Mouse (Mus musculus): Measurements from ENCODE around the gene Gm21915. TPM values are rescaled to one million over a fixed set of nuclear protein-coding genes. Genes with fewer than 3 reads are reported as not detected.

Gm21915 gene
- not detected in 2 replicates for polyA plus RNA-seq (2015; fragmentation: Nextera tagmentation; extraction: Ambion mirVana)

DNA sequence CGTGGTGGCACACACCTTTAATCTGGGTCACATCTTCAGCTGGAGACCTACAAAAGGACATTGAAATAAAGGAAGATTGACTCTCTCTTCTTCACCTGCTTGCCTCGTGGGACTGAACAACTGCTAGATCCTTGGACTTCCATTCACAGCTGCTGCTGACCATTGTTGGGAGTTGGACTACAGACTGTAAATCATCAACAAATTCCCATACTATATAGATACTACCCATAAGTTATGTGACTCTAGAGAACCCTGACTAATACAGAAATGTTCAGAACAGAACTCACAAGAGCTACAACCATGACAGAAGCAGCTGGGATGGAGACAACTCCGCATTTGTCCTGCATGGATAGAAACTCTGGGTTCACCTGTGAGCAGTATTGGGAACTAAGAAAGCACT is at the start of gene Gm21915:
Gm21915 (plus strand) TSS at position 301 of the 400 bp plus-strand sequence.
- Histone ChIP-seq H3K4me2 (no peak within 1 kb of the TSS), H3K27ac (no peak within 1 kb of the TSS)
- no peak for ATAC-seq

DNA sequence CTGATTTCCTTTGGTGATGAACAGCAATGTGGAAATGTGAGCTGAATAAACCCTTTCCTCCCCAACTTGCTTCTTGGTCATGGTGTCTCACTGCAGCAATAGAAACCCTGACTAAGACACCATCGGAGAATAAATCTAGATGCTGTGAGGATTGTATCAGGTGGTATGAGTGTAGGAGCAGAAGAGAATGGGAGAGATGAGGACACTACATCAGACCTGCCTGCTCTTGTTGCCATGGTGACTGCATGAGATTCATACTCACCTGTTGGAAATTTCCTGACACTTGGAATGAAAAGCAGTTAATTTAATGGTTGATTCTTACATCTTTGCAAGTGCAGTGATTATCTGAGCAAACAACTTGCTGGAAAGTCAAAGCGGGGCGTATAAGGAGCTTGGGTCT is 48.1 kb upstream of the Gm21915 start:
- Histone ChIP-seq H3K9ac (no peak overlapping the region), H3K4me3 (no peak overlapping the region), H3K36me3 (ENCODE audit: poor library complexity, severe bottlenecking) (no peaks in the 10 kb centered on the region), H3K4me2 (no peak overlapping the region), H3K4me1 (peaks cover 23% of the 10 kb centered on the region), H3K9me3 (replicated peaks) (no peaks in the 10 kb centered on the region), H3K27me3 (no peaks in the 10 kb centered on the region), H3K27ac (no peak overlapping the region)
- WGBS: 92% methylated on average over 3 of the region's 3 CpGs
- no peak for ATAC-seq

More for the DNA sequence above, at the start of gene Gm21915:
- 86% methylated on average over 3 of the region's 3 CpGs for WGBS
- Histone ChIP-seq H3K4me1 (peaks cover 12% of the 10 kb centered on the region; the same call in 1 of the 2 replicates), H3K4me3 (no peak within 1 kb of the TSS), H3K9me3 (replicated peaks) (no peaks in the 10 kb centered on the region), H3K27me3 (no peaks in the 10 kb centered on the region), H3K9ac (no peak within 1 kb of the TSS), H3K36me3 (ENCODE audit: poor library complexity, severe bottlenecking) (no peaks in the 10 kb centered on the region)

- no peaks in the 10 kb centered on the region for H3K36me3 ChIP-seq (ENCODE audit: poor library complexity, severe bottlenecking)
- no peak overlapping the region for H3K9ac ChIP-seq
- no peaks in the 10 kb centered on the region for H3K9me3 ChIP-seq (replicated peaks)
- H3K27ac ChIP-seq: no peak overlapping the region
- no peaks in the 10 kb centered on the region for H3K27me3 ChIP-seq
- peaks cover 19% of the 10 kb centered on the region for H3K4me1 ChIP-seq
- no peak overlapping the region for H3K4me3 ChIP-seq
- 90% methylated on average over 4 of the region's 4 CpGs for WGBS
- no peak overlapping the region for H3K4me2 ChIP-seq
- ATAC-seq: no peak
Observed at GRCm38 (mm10) chr9:40622793-40623192, 47.6 kb upstream of the Gm21915 start.

GRCm38 (mm10) chr9:40625341-40625740 is 45.1 kb upstream of the Gm21915 start:
- WGBS: 76% methylated on average over 3 of the region's 3 CpGs
- Histone ChIP-seq H3K27ac (no peak overlapping the region), H3K9ac (no peak overlapping the region), H3K36me3 (ENCODE audit: poor library complexity, severe bottlenecking) (no peaks in the 10 kb centered on the region), H3K4me2 (no peak overlapping the region), H3K4me1 (peaks cover 17% of the 10 kb centered on the region), H3K4me3 (no peak overlapping the region), H3K9me3 (replicated peaks) (no peaks in the 10 kb centered on the region), H3K27me3 (no peaks in the 10 kb centered on the region)
- ATAC-seq: no peak

- H3K36me3 ChIP-seq (ENCODE audit: poor library complexity, severe bottlenecking): no peaks in the 10 kb centered on the region
- no peak overlapping the region for H3K4me3 ChIP-seq
- peaks cover 17% of the 10 kb centered on the region for H3K4me1 ChIP-seq
- no peak overlapping the region for H3K27ac ChIP-seq
- no peak overlapping the region for H3K4me2 ChIP-seq
- ATAC-seq: no peak
- 30% methylated on average over 11 of the region's 11 CpGs for WGBS
- H3K9ac ChIP-seq: peak overlapping the region; percentile 30; the same call in 1 of the 2 replicates
- no peaks in the 10 kb centered on the region; the same call in 1 of the 2 replicates for H3K27me3 ChIP-seq
- no peaks in the 10 kb centered on the region for H3K9me3 ChIP-seq (replicated peaks)
Observed at GRCm38 (mm10) chr9:40626566-40626965, 43.8 kb upstream of the Gm21915 start.

DNA sequence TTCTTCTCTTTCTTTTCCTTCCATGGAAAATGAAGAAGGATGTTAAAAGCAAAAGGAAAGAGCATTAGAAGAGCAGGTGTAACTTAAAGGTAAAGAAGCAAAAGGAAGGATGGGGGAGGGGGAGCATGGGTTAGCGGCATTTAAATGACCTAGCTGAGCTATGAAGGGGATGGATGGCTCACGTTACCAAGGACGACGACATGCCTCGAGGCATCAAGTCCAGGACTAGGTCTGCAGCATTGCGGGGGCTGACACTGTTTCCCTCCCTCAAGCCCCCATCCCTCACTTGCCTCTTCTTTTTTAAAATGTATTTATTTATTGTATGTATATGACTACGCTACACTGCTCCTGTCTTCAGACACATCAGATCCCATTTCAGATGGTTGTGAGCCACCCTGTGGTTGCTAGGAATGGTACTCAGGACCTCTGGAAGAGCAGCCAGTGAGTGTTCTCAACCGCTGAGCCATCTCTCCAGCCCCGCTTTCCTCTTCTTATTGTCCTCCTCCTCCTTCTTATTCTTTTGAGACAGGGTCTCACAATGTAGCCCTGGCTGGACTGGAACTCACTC is 43.2 kb upstream of the Gm21915 start:
- Histone ChIP-seq H3K4me1 (peaks cover 17% of the 10 kb centered on the region), H3K4me3 (no peak overlapping the region), H3K4me2 (no peak overlapping the region), H3K27ac (no peak overlapping the region), H3K9ac (no peak overlapping the region), H3K27me3 (no peaks in the 10 kb centered on the region; the same call in 1 of the 2 replicates), H3K36me3 (ENCODE audit: poor library complexity, severe bottlenecking) (no peaks in the 10 kb centered on the region), H3K9me3 (replicated peaks) (no peaks in the 10 kb centered on the region)
- WGBS: 46% methylated on average over 9 of the region's 9 CpGs
- ATAC-seq: 0 out of 2 replicates have a peak, but pooled peaks have one; percentile 37

- Histone ChIP-seq H3K36me3 (ENCODE audit: poor library complexity, severe bottlenecking) (no peaks in the 10 kb centered on the region), H3K4me1 (peaks cover 17% of the 10 kb centered on the region), H3K9ac (no peak overlapping the region), H3K4me3 (no peak overlapping the region), H3K9me3 (replicated peaks) (no peaks in the 10 kb centered on the region), H3K27ac (no peak overlapping the region), H3K27me3 (no peaks in the 10 kb centered on the region; the same call in 1 of the 2 replicates), H3K4me2 (no peak overlapping the region)
- peak; percentile 58; the same call in 1 of the 2 replicates for ATAC-seq
- 68% methylated on average over 20 of the region's 20 CpGs for WGBS
Observed at GRCm38 (mm10) chr9:40628130-40629069, 42.0 kb upstream of the Gm21915 start.

DNA sequence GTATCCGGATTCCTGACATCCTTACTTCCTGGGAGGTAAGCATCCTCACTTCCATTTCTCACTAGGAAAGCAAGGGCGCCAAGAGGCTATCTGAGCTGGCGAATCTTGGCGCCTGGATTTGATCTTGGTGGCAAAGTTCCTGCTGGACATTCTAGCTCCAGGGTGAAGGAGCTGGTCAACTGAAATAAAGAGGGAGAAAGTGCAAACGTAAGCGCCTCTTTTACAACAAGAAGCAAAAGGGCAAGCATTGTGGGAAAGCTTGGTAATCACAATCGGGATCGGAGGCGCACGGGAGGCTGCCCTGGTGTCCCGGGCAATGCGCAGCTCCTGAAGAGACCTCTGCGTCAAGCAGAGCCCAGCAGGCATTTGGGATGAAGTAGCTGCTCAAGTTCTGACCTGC is 41.0 kb upstream of the Gm21915 start:
- peaks cover 13% of the 10 kb centered on the region for H3K4me1 ChIP-seq
- H3K36me3 ChIP-seq (ENCODE audit: poor library complexity, severe bottlenecking): no peaks in the 10 kb centered on the region
- H3K27me3 ChIP-seq: no peaks in the 10 kb centered on the region; the same call in 1 of the 2 replicates
- no peak overlapping the region for H3K9ac ChIP-seq
- no peaks in the 10 kb centered on the region for H3K9me3 ChIP-seq (replicated peaks)
- no peak for ATAC-seq
- no peak overlapping the region for H3K4me3 ChIP-seq
- WGBS: 48% methylated on average over 13 of the region's 13 CpGs
- H3K4me2 ChIP-seq: no peak overlapping the region
- no peak overlapping the region for H3K27ac ChIP-seq

DNA sequence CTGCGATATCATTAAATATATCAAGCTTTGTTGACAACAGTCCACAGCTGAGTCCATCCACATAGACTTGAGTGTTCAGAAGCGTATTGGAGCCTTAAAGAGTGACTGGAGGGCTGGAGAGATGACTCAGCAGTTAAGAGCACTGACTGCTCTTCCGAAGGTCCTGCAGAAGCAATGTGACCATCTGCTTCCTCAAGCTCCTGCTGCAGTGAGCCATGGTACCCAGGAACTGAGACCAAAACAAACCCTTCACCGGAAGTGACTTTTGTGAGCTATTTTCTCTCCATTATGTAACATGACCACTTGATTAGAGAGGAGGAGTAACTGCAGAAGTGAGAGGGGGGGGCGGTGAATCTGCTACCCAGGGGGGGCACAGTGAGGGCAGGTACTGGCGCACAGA is 39.3 kb upstream of the Gm21915 start:
- Histone ChIP-seq H3K4me1 (peaks cover 13% of the 10 kb centered on the region), H3K4me3 (no peak overlapping the region), H3K9ac (no peak overlapping the region), H3K36me3 (ENCODE audit: poor library complexity, severe bottlenecking) (no peaks in the 10 kb centered on the region), H3K27me3 (no peaks in the 10 kb centered on the region; the same call in 1 of the 2 replicates), H3K9me3 (replicated peaks) (no peaks in the 10 kb centered on the region), H3K27ac (no peak overlapping the region), H3K4me2 (no peak overlapping the region)
- ATAC-seq: no peak
- WGBS: 74% methylated on average over 6 of the region's 6 CpGs

DNA sequence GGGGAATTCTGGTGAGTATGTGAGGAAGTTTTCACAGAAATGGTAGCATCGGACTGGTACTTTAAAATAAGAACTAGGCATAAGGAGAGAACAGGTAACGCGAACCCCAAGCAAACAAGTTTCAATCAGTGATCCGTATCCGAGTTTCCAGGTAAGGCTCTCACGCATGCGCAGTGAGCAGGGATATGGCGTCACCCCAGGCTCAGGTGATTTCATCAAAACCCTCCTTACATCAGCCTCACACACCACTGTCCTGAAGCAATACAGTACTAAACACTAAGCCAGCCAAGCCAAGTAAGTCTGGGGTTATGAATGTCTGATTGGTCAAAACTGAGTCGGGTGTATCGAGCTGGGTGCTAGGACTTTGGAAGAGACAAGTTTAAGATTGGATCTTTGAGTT is 38.9 kb upstream of the Gm21915 start:
- Histone ChIP-seq H3K4me3 (no peak overlapping the region), H3K36me3 (ENCODE audit: poor library complexity, severe bottlenecking) (no peaks in the 10 kb centered on the region), H3K27ac (no peak overlapping the region), H3K4me1 (peaks cover 9% of the 10 kb centered on the region), H3K27me3 (no peaks in the 10 kb centered on the region; the same call in 1 of the 2 replicates), H3K9me3 (replicated peaks) (no peaks in the 10 kb centered on the region), H3K9ac (no peak overlapping the region), H3K4me2 (no peak overlapping the region)
- WGBS: 95% methylated on average over 10 of the region's 10 CpGs
- ATAC-seq: no peak

DNA sequence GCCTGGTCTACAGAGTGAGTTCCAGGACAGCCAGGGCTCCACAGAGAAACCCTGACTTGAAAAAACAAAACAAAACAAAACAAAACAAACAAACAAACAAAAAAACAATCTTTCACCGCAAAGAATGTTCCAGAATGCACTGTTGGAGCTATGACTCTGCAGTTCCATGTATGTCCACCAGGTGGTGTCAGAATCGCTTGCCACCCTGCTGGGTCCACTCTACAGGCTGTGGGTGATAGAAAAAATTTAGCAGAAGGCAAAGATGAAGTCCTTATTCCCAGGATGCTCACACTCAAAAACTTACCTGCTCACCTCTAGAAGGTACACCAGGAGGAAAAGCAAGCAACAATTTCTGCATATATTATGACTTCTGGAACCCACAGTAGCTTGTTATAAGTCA is 34.4 kb upstream of the Gm21915 start:
- H3K27ac ChIP-seq: no peak overlapping the region
- peaks cover 25% of the 10 kb centered on the region for H3K4me1 ChIP-seq
- 16% methylated on average over 2 of the region's 2 CpGs for WGBS
- H3K4me2 ChIP-seq: no peak overlapping the region
- no peak overlapping the region for H3K4me3 ChIP-seq
- no peak overlapping the region for H3K9ac ChIP-seq
- no peaks in the 10 kb centered on the region for H3K27me3 ChIP-seq
- H3K9me3 ChIP-seq (replicated peaks): no peaks in the 10 kb centered on the region
- no peaks in the 10 kb centered on the region for H3K36me3 ChIP-seq (ENCODE audit: poor library complexity, severe bottlenecking)
- 0 out of 2 replicates have a peak, but pooled peaks have one; percentile 15 for ATAC-seq

DNA sequence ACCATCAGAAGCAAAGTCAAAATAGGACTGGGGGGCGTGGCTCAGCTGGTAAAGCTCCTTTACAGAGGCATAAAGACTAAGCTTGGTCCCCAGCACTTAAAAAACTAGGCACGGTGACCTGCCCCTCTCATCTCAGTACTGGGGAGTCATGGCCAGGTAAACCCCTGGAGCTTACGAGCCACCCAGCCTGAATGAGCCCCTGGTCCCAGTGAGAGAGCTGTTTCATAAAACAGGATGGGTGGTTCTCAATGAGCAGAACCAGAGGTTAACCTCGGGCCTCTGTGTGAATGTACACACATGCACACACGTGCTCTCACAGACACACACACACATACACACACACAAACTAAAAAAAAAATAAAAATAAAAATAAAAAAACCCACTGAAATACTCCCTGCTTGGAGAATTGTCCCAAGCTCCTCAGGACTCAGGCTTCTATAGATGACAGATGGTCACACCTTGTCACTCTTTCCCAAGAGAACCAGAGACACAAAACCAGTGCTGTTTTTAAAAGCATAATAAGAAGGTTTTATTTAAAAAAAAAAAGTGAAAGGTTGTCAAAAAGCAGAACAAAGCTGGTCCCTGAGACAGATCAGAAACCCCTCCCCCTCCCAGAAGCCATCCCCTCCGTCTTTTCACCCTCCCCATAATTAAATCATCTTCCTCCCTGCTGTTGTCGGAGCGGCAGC is 32.6 kb upstream of the Gm21915 start:
- H3K36me3 ChIP-seq (ENCODE audit: poor library complexity, severe bottlenecking): no peaks in the 10 kb centered on the region
- peak overlapping the region; percentile 91 for H3K27ac ChIP-seq
- H3K4me3 ChIP-seq: peak overlapping the region; percentile 33
- peak overlapping the region; percentile 58 for H3K4me2 ChIP-seq
- no peaks in the 10 kb centered on the region for H3K9me3 ChIP-seq (replicated peaks)
- H3K27me3 ChIP-seq: no peaks in the 10 kb centered on the region
- H3K4me1 ChIP-seq: peaks cover 33% of the 10 kb centered on the region
- 23% methylated on average over 8 of the region's 8 CpGs for WGBS
- H3K9ac ChIP-seq: peak overlapping the region; percentile 55
- peak; percentile 37; the same call in 1 of the 2 replicates for ATAC-seq
